Mouse (Mus musculus) thymus, postnatal 4 days (tissue): ENCODE measurements around the gene Tsr3.
A peak's percentile ranks its signal among the peaks of the same experiment; 100 is the strongest.
"Not testable (repeated sequence)": the region's sequence is repeated elsewhere in the genome, so short reads cannot be mapped to it uniquely, and the experiment has no call there.

ENCODE experiments used
- DNase-seq: peaks from one replicate; pipeline ENCODE4 v3.0.0; 2021

The Tsr3 gene

GRCm38 (mm10) chr17:25239695-25240636, at the start of gene Tsr3, which contains the start of gene Gnptg:
Tsr3 (plus strand) TSS chr17:25240170.
Gnptg (minus strand) TSS chr17:25240124.
- DNase-seq, result peak; percentile 91

GRCm38 (mm10) chr17:25202401-25202800, 37.6 kb upstream of the Tsr3 start:
- DNase-seq, result no peak

- no peak for DNase-seq
These were observed 30.0 kb upstream of the Tsr3 start for GRCm38 (mm10) chr17:25210006-25210405.

- DNase-seq, result no peak
These were observed 29.1 kb upstream of the Tsr3 start for GRCm38 (mm10) chr17:25210680-25211466.

- DNase-seq, result no peak
These were observed 28.3 kb upstream of the Tsr3 start for GRCm38 (mm10) chr17:25211705-25212104.

- no peak for DNase-seq
These were observed 24.5 kb upstream of the Tsr3 start for GRCm38 (mm10) chr17:25215431-25215830.

GRCm38 (mm10) chr17:25218967-25219366, 21.0 kb upstream of the Tsr3 start:
- DNase-seq, result no peak

- DNase-seq, result peak; percentile 40
These were observed 20.3 kb upstream of the Tsr3 start for GRCm38 (mm10) chr17:25219492-25220295.

GRCm38 (mm10) chr17:25220746-25221145, 19.2 kb upstream of the Tsr3 start:
- no peak for DNase-seq

GRCm38 (mm10) chr17:25221821-25222503, 18.0 kb upstream of the Tsr3 start:
- peak; percentile 90 for DNase-seq

- DNase-seq, result peak; percentile 64
These were observed 17.4 kb upstream of the Tsr3 start for GRCm38 (mm10) chr17:25222504-25222940.

GRCm38 (mm10) chr17:25222951-25223601, 16.9 kb upstream of the Tsr3 start:
- no peak for DNase-seq

- DNase-seq, result peak; percentile 56
These were observed 15.3 kb upstream of the Tsr3 start for GRCm38 (mm10) chr17:25224586-25225222.

- DNase-seq, result no peak
These were observed 14.3 kb upstream of the Tsr3 start for GRCm38 (mm10) chr17:25225659-25226058.

- DNase-seq, result no peak
These were observed 12.0 kb upstream of the Tsr3 start for GRCm38 (mm10) chr17:25227991-25228390.

- DNase-seq, result peak; percentile 9
These were observed 9.8 kb upstream of the Tsr3 start for GRCm38 (mm10) chr17:25230014-25230655.

- no peak for DNase-seq
These were observed 9.3 kb upstream of the Tsr3 start for GRCm38 (mm10) chr17:25230700-25231099.

GRCm38 (mm10) chr17:25231621-25232020, 8.3 kb upstream of the Tsr3 start:
- DNase-seq, result not testable (repeated sequence)

- no peak for DNase-seq
These were observed 4.3 kb upstream of the Tsr3 start for GRCm38 (mm10) chr17:25235635-25236034.

- no peak for DNase-seq
These were observed 3.3 kb downstream of the Tsr3 start for GRCm38 (mm10) chr17:25243131-25243780.
